Mouse (Mus musculus) urinary bladder, adult 18-20 months (tissue): ENCODE data around the gene Zfp277.

Experiments used
- DNase-seq, 2 experiments: peaks; one replicate each; pipeline ENCODE4 v3.0.0; 2022; ENCODE audit warnings: low spot score in 2 of 2, mixed read lengths in 2 of 2

Zfp277 gene

GRCm38 (mm10) chr12:40378621-40379537 lies 66.8 kb downstream of the Zfp277 start:
- DNase-seq = no peak

- DNase-seq = no peak
These were observed 93.8 kb downstream of the Zfp277 start for GRCm38 (mm10) chr12:40351879-40352278.

- DNase-seq = peak; percentile 14 to 55
These were observed 97.5 kb downstream of the Zfp277 start for GRCm38 (mm10) chr12:40348251-40348650.

DNA sequence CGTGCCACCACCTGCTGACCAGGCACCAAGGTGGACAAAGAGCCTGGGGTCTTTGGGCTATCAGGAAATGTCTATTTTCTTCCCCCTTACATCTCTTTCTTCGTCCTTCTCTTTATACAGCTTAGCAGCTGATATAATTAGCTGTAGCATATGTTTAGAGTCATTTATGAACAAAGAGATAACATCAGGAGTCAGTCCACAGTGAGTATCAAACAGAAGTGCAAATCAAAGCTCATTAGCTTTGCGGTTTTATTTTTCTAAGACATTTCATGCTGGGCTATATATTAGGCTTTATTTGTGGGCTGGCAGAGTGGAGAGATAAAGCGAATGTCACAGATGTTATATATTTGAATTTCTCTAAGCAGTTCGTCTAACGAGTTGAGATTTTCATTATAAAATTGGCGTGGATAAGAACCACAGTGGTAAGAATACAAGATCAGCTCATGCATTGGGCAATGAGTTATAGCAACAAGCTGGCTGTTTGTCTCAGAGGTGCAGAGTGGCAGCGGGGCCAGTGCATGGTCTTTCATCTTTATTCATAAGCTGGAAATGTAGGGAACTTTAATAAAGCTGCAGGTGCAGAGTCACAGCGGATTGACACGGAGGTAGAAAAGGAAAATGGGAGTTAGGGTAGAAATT lies 98.5 kb downstream of the Zfp277 start:
- DNase-seq = no peak

- DNase-seq = no peak
These were observed 104.3 kb downstream of the Zfp277 start for GRCm38 (mm10) chr12:40341443-40341842.

DNA sequence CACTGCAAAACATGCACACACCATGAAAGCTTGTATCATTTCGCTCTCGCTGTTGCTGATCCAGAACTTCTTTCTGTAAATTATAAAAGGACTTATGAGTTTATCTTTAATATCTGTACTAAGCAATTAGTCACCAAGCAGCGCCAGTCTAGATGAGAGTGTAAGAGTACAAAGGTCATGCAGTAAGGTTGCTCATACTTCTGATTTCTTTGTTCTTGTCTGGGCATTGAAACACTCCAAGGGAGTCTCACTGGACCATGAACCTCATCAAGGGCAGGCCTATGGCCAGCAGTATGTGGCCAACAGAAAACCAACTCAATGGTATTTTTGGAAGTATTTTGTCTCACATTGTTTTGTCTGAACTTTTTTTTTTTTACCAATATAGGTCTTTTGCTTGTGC lies 110.4 kb downstream of the Zfp277 start:
- no peak for DNase-seq

GRCm38 (mm10) chr12:40331467-40331866 lies 114.2 kb downstream of the Zfp277 start:
- DNase-seq = no peak

DNA sequence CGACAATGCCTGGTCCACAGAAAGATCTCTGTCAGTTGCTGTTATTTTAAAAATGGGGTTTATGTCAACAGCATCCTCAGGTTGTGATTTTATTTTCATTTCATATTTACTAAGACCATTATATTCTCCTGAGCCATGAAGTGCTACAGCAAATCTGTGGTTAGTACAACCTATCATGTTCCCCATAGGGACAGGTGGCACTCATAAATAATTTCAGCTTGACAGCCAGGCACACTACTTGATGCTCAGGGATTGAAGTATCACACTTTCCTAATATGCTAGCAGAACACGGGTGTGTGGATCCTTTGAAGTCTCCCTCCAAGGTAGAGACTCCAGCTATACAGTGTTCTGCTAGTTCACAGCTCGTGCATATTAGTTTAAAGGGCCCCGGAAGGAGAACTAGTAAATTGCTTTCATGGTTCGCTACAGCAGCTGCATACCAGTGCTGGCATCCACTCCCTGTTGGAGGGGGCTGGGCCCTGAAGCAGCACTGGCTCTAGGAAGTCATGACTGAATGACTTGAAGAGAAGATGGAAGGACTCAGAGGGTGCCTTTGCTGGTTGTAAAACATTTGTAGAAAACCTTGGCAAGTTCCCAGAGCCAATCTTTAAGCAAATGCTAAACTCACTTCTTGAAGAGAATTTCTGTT lies 118.6 kb downstream of the Zfp277 start:
- no peak for DNase-seq

DNA sequence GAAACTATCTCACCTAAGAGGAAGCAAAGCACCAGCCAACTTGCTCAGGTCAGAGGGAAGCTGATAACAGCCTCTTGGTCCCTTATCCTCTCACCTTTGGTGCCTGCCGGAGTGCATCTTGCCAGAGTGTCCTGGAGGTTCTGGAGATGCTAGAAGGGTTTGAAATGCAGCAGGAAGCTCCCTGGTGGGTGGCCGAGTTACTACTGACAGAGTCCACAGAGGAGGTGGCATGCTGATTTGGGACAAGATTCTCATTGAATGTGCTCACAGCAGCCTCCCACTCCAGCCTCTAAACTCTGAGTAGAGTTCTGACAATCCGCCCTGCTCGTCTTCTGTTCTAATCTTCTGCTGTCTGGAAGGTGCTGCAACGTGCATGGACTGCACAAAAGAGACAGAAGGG lies 120.1 kb downstream of the Zfp277 start:
- DNase-seq = no peak

DNA sequence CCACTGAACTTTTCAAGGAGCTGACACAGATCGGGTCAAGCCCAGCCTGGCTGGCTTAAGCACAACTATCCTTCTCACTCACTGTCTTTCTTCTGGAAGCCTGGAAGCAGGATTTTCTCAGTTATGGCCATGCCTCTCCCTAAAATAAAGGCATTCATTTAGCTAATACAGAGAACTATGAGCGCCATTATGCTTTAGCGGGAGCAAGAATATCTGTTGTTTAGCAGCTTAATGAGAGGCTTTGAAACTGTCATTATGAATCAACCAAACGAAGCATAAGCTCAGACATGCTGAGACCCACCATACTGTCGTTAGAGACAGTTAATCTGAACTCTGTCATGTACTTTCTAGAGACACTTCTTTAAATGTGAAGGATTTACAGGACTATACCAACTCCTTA lies 120.9 kb downstream of the Zfp277 start:
- no peak for DNase-seq

GRCm38 (mm10) chr12:40315146-40315545 lies 130.6 kb downstream of the Zfp277 start:
- no peak for DNase-seq

DNA sequence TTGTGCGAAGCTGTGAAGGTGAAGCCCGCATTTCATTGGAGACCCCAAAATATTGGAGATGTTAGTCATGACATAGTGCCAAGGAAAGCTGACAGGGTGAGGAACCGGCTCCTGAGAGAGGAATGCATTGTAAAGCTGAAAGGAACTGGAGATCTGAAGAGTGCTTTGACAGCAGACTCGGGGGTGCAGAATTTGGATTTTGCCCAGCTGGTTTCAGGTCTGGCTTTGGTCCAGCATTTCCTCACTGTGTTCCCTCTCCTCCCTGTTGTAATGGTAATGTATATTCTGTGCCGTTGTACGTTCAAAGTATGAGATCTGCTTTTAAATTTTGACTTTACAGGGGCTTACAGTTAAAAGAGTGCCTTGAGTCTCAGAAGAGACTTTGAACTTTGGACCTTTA lies 141.7 kb downstream of the Zfp277 start:
- DNase-seq = no peak

DNA sequence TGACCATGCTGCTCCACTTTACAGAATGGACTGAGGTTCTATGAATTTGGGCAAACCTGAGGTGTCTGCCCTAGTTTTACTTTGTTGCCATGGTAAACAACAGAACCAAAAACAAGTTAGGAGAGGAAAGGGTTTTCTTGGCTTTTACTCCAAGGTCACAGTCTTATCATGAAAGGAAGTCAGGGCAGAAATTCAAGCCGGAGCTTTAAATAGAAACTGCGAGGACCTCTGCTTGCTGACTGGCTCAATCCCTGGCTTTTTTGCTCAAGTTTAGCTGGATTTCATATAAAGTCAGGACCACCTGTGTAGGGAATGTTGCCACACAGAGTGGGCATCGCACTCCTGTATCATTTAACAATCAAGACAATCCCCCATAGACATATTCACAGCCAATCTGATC lies 147.1 kb downstream of the Zfp277 start:
- DNase-seq = no peak

GRCm38 (mm10) chr12:40286539-40286938 lies 159.2 kb downstream of the Zfp277 start:
- DNase-seq = no peak

GRCm38 (mm10) chr12:40280596-40281325 lies 164.9 kb downstream of the Zfp277 start:
- no peak for DNase-seq

DNA sequence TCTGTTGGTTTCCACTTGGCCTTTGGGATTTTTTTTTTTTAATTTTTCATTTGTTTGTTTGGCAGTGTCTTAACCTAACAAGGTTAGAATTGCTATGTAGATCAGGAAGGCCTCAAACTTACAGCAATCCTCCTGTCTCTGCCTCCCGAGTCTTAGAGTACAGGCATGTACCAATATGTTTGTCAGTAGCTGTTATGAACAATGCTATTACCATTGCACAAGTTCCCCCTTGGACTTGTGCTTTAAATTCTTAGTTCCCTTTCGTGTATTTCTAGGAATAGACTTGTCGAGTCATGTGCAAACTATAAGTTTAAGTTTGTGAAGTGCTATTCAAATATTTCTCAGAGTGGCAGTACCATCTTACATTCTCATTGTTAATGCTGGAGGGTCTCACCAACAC lies 168.1 kb downstream of the Zfp277 start:
- no peak for DNase-seq

DNA sequence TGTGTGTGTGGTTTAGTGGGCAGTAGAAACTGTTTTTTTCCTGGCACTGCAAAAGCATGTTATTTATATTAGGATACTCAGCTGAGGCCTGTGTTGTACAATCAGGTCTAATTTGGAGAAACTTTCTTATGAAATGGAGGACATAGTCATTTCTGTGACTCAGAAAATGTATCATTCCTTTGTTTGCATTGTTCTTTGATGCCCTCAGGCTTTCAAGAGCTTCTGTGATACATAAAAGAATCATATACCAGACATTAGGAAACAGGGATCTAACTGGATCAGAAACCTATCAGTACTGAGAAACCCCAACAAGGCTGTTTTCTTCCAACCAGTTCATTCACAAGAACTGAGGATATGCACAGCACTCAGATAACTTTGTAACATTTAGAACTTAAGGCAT lies 170.8 kb downstream of the Zfp277 start:
- no peak for DNase-seq

DNA sequence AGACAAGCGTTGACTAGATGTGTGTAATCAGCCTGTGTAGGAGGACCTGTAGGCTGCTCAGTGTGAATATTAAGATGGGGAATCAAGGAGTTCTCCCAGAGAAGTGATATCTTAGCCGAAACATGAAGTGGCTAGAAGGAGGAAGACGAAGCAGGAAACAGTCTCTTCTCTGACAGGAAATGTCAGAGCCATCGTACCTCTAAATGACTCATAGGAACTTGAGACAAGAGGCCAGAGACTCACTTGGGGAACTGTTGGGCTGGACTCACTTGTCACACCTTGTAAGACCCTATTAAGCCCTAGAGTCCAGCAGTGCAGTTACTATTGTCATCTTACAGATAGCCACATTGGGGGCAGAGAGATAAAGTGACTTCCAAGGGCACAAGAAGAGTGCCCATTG lies 172.4 kb downstream of the Zfp277 start:
- no peak for DNase-seq

GRCm38 (mm10) chr12:40272710-40273109 lies 173.0 kb downstream of the Zfp277 start:
- no peak for DNase-seq

- no peak for DNase-seq
These were observed 177.4 kb downstream of the Zfp277 start for GRCm38 (mm10) chr12:40268313-40268712.
